Mouse (Mus musculus): ENCODE measurements around the gene Ccdc65. TPM values are rescaled to one million over a fixed set of nuclear protein-coding genes. Genes with fewer than 3 reads are reported as not detected.
A peak's percentile ranks its signal among the peaks of the same experiment; 100 is the strongest.

The Ccdc65 gene
- not detected for total RNA-seq (2021)
- long read RNA-seq, experiment 1: 0 reads
- long read RNA-seq, experiment 2: 0 reads

GRCm38 (mm10) chr15:98707766-98708372, at the start of gene Ccdc65:
Gene Ccdc65 (plus strand): TSS chr15:98708207.
- DNase-seq (ENCODE audit: low spot score): peak; percentile 90

GRCm38 (mm10) chr15:98662198-98662566, 45.8 kb upstream of the Ccdc65 start:
- DNase-seq (ENCODE audit: low spot score): no peak

GRCm38 (mm10) chr15:98662567-98663545, 45.2 kb upstream of the Ccdc65 start, which contains the start of gene Ddx23:
Gene Ddx23 (minus strand): TSS chr15:98662894.
- DNase-seq (ENCODE audit: low spot score): peak; percentile 96

GRCm38 (mm10) chr15:98664042-98664907, 43.7 kb upstream of the Ccdc65 start:
- DNase-seq (ENCODE audit: low spot score): no peak

GRCm38 (mm10) chr15:98672592-98672991, 35.4 kb upstream of the Ccdc65 start:
- DNase-seq (ENCODE audit: low spot score): peak; percentile 18

GRCm38 (mm10) chr15:98673732-98674131, 34.3 kb upstream of the Ccdc65 start:
- no peak for DNase-seq (ENCODE audit: low spot score)

- no peak for DNase-seq (ENCODE audit: low spot score)
Observed at GRCm38 (mm10) chr15:98674284-98674993, 33.6 kb upstream of the Ccdc65 start.

GRCm38 (mm10) chr15:98674994-98675545, 32.9 kb upstream of the Ccdc65 start:
- DNase-seq (ENCODE audit: low spot score): no peak

GRCm38 (mm10) chr15:98675634-98676250, 32.3 kb upstream of the Ccdc65 start:
- DNase-seq (ENCODE audit: low spot score): no peak

GRCm38 (mm10) chr15:98676471-98676870, 31.5 kb upstream of the Ccdc65 start:
- DNase-seq (ENCODE audit: low spot score): peak; percentile 11

GRCm38 (mm10) chr15:98676940-98677728, 30.9 kb upstream of the Ccdc65 start, which contains the start of gene Rnd1:
Gene Rnd1 (minus strand): TSS chr15:98677461.
- DNase-seq (ENCODE audit: low spot score): peak; percentile 85

GRCm38 (mm10) chr15:98677977-98678376, 30.0 kb upstream of the Ccdc65 start:
- peak; percentile 33 for DNase-seq (ENCODE audit: low spot score)

GRCm38 (mm10) chr15:98680660-98681059, 27.3 kb upstream of the Ccdc65 start:
- DNase-seq (ENCODE audit: low spot score): no peak

GRCm38 (mm10) chr15:98681633-98682032, 26.4 kb upstream of the Ccdc65 start:
- no peak for DNase-seq (ENCODE audit: low spot score)

GRCm38 (mm10) chr15:98683177-98683576, 24.8 kb upstream of the Ccdc65 start:
- DNase-seq (ENCODE audit: low spot score): no peak

GRCm38 (mm10) chr15:98683746-98684145, 24.3 kb upstream of the Ccdc65 start:
- DNase-seq (ENCODE audit: low spot score): no peak

- DNase-seq (ENCODE audit: low spot score): no peak
Observed at GRCm38 (mm10) chr15:98685926-98686325, 22.1 kb upstream of the Ccdc65 start.

- DNase-seq (ENCODE audit: low spot score): no peak
Observed at GRCm38 (mm10) chr15:98689682-98690081, 18.3 kb upstream of the Ccdc65 start.

GRCm38 (mm10) chr15:98691486-98692147, 16.4 kb upstream of the Ccdc65 start:
- DNase-seq (ENCODE audit: low spot score): no peak

Data from gastrocnemius, adult 18-20 months (tissue).